Mouse (Mus musculus) cerebellum, postnatal 36 days (tissue): ENCODE data around the gene Ttc38.

ENCODE experiments used
- DNase-seq, 2 experiments: peaks; one replicate each; pipeline ENCODE4 v3.0.0; 2021 to 2022; ENCODE audit warnings: mixed read lengths in 2 of 2

The Ttc38 gene

DNA sequence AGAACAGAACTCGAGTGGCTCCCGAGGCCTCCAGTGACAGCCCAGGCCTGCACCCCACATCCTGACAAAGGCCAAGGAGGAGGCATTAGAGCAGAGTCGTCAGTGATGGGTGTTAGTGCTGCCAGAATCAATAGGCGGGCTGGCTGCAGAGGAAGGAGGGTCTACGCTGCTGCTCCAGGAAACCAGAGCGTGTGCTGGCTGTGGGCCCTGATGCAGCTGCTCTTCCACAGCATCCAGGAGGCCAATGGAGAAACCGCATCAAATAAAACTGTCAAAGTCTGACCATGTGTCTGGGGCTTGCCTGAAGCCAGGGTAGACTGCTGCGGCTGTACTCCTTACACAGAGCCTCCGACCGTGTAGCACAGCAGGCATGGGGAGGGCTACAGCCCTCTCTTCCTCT is 65.0 kb downstream of the Ttc38 start:
- no peak for DNase-seq

DNA sequence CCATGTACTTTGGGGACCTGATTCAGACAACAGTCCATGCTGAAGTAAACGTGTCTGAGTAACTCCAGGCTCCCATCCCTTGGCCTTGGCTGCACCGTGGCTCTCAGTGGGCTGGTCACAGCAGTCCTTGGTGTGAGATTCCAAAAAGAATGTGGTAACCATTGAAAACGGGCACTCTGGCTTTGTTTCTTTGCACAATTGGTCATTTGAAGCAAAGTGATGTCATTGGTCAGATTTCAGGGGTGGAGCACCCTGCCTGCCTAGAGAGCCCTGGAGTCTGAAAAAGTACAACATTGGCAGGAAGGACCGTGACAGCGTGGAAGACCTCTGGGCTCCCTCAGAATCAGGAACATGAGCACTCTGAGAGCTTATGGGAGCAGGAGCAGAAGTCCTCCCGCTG is 67.3 kb downstream of the Ttc38 start:
- no peak for DNase-seq

DNA sequence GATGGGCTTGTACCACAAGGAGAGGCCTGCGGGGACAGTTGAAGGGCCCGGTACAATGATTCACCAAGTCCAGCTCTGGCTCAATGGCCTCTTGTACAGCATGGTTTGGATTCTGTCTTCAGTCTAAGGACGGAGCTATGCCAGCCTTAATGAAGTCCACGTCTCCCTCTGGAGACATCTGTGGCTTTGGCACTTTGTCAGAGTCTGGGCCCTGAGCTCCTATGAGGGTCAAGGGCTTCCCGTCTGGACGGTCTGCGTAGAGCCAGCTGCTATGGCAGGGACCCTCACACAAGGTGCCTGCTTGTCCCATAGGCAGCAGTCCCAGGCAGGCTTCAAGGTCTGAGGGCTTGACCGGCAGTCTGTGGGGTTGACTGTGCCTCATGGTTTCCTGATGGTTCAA is 68.2 kb downstream of the Ttc38 start:
- no peak for DNase-seq

- no peak for DNase-seq
Measured at GRCm38 (mm10) chr15:85900801-85901200, 68.7 kb downstream of the Ttc38 start.

DNA sequence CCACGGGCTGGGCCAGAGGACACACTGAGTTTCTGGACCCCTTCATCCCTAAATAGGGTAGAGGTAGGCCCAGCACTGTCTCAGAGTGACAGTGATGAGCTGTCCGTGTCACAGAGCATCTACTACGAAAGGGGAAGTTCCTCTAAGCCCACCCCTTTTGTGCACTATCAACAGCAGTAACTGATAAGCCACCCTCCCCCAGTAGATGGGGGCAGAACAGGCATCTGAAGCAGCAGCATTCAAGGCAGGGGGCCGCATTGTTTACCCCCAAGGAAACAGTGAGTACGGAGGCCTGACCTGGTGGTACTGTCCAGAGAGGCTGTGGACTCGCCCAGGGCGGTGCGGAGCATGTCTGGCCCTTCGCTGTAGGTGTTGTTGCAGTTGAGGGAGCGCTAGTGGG is 70.4 kb downstream of the Ttc38 start:
- no peak for DNase-seq

- DNase-seq, result no peak
Measured at GRCm38 (mm10) chr15:85903826-85904225, 71.7 kb downstream of the Ttc38 start.
